Mouse (Mus musculus) embryonic facial prominence, embryonic 14.5 days (tissue): Measurements from ENCODE around the gene Upp1. TPM values are rescaled to one million over a fixed set of nuclear protein-coding genes. Genes with fewer than 3 reads are reported as not detected.

Experiments used
- polyA plus RNA-seq: library from polyadenylated mRNA; unstranded; fragments of >200 nt; fragmentation: Nextera tagmentation; extraction: Ambion mirVana; gene quantifications from 2 replicates; pipeline ENCODE4 v1.2.1, GENCODE M21; 2014

Upp1 gene
- polyA plus RNA-seq, 1 experiment from 2014 or later: 8.5 TPM

Other genes starting within 250 kb of the Upp1 start
- 0.01 and 0.20 TPM in 2 replicates for gene Pkd1l1, start 144.8 kb upstream of the Upp1 start, polyA plus RNA-seq
- gene Hus1, start 106.9 kb upstream of the Upp1 start, polyA plus RNA-seq: 11.8 and 13.5 TPM in 2 replicates
- gene Gm11992, start 69.5 kb upstream of the Upp1 start, polyA plus RNA-seq: 1.5 and 2.4 TPM in 2 replicates
- not detected in 2 replicates for gene Sun3, start 69.1 kb upstream of the Upp1 start, polyA plus RNA-seq
- 0.16 and 0.18 TPM in 2 replicates for gene Abca13, start 73.8 kb downstream of the Upp1 start, polyA plus RNA-seq